Mouse (Mus musculus) MEL (cell line): ENCODE data around the gene Preb.

Source experiments
- CHD1 ChIP-seq: IDR thresholded peaks from 2 replicates; pipeline ENCODE4 v1.6.1; 2012; ENCODE audit warnings: low read depth, mild to moderate bottlenecking, inconsistent platforms, low read length, improper control_type of control experiment
- EP300 ChIP-seq, 2 experiments: IDR thresholded peaks; 2 replicates each; pipeline ENCODE4 v1.6.1; 2011; ENCODE audit warnings: improper control_type of control experiment in 2 of 2, low read length in 2 of 2, low read depth in 1 of 2, mild to moderate bottlenecking in 1 of 2
- ETS1 ChIP-seq: IDR thresholded peaks from 2 replicates; pipeline ENCODE4 v1.6.1; 2012; ENCODE audit warnings: low read depth, mild to moderate bottlenecking, inconsistent platforms, low read length, improper control_type of control experiment, moderate library complexity
- MAFK ChIP-seq: IDR thresholded peaks from 2 replicates; pipeline ENCODE4 v1.6.1; 2011; ENCODE audit warnings: low read depth, mild to moderate bottlenecking, low read length, improper control_type of control experiment, borderline replicate concordance
- RCOR1 ChIP-seq: IDR thresholded peaks from 2 replicates; pipeline ENCODE4 v1.6.1; 2012; ENCODE audit warnings: low read depth, mild to moderate bottlenecking, inconsistent platforms, low read length, improper control_type of control experiment

- TF ChIP-seq MAFK (no peak), RCOR1 (no peak), ETS1 (no peak), CHD1 (no peak), EP300 (IDR thresholded peaks at IDR 0.05; ENCODE audit: low read depth in 1 of 2, low read length in 2 of 2) (no peak)
Measured at GRCm38 (mm10) chr5:30998306-30998705, 38.1 kb upstream of the Preb start.
